Mouse (Mus musculus) thymus, postnatal 4 days (tissue): ENCODE measurements around the gene Dcakd.

ENCODE experiments used
- DNase-seq: peaks from one replicate; pipeline ENCODE4 v3.0.0; 2021

The Dcakd gene

DNA sequence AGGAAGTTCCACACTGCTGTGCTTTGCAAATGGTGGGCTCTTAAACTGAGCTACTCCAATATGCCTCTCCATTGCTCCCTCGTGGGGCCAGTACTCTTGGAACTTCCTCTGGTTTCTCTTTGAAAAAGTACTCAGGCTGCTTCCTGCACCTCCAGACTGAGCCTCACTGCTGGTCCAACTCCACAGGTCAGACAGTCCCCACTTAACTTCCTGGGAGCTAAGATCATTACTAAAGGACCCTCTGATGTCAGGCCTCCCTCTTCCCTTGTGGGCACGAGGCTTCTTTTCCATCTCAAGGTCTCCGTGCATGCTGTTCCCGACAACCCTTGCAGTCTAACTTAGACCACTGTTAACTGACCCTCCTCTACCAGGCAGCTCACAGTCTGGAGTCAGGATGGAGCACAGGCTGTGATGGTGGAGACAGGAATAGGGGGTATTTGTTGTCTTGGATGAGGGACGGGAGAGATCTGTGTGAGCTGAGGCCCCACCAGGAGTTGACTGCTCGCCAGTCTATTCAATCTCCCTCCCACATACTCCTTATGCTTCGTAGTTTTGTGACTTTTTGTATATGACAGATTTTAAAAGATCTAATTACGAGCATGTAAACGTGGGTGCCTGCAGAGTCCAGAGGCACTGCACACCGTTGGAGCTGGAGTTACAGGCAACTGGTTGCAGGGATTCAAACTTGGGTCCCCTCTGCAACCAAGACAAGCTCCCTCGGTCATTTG is 22.7 kb downstream of the Dcakd start:
- DNase-seq: no peak

DNA sequence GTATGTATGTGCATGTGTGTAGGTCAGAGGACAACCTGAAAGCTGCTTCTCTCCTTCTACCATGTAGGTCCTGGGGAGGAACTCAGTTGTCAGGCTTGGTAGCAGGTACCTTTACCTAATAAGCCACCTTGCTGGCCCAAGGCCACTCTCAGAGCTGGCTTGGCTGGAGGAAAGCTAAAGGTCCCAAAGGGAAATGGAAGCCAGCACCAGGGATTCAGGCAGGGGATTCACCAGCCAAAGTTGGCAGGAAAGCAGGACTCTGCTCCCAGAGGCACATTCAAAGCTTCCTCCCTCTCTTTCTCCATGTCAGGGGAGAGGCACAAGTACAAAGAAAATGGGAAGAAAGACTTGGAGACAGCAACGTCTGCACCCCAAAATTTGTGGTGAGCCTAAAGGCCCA is 23.3 kb downstream of the Dcakd start:
- no peak for DNase-seq

DNA sequence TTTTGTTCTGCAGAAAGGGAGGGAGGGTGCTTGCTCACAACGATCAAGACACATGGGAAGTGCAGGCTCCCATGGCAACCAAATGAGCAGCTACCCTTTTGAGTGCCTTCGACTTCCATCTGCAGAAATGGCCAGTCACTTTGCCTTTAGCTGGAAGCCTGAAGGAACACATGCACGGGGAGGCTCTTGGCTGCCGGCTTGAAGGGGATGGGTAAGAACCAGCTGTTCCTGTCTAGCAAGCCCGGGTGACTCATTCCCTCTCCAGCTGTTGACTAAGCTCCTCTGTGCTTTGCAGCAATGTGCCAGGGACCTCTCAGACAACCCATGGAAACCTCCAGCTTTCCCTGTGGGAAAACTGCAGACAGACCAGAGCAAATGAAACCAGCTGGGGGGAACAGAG is 24.9 kb downstream of the Dcakd start:
- DNase-seq: no peak

DNA sequence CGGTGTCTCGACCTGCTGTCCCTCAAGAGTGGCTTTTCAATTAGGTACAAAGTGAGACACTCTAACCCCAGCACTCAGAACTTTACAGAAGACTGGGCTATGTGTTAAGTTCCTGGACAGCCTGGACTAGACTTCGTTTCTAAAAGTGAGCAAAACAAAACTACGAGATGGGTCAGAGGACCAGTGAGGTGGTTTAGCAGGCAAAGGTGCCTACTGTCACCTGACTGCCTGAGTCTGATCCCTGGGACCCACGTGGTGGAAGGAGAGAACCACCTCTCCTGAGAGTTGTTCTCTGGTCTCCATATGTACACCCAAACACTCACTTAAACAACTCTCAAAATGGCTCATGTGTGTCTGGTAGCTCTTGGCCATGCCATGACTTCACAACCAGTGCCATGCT is 27.1 kb downstream of the Dcakd start:
- no peak for DNase-seq

DNA sequence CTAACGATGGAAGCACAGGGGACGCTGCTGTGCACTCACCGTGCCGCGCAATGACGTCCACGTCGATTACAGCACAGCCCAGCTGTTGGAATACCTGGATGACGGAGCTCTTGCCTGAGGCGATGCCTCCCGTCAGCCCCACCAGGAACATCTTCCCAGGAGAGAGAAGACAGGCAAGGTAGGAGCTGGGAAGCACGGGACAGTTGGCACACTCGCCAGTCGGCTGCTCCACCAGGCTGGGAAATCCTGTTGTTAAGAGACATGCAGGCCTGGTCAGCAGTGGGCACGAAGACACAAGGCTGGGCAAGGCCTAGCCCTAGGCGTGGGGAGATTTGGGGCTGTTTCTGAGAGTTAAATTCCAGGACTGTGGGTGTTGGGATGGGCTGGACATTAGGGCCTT is 28.0 kb downstream of the Dcakd start:
- no peak for DNase-seq

DNA sequence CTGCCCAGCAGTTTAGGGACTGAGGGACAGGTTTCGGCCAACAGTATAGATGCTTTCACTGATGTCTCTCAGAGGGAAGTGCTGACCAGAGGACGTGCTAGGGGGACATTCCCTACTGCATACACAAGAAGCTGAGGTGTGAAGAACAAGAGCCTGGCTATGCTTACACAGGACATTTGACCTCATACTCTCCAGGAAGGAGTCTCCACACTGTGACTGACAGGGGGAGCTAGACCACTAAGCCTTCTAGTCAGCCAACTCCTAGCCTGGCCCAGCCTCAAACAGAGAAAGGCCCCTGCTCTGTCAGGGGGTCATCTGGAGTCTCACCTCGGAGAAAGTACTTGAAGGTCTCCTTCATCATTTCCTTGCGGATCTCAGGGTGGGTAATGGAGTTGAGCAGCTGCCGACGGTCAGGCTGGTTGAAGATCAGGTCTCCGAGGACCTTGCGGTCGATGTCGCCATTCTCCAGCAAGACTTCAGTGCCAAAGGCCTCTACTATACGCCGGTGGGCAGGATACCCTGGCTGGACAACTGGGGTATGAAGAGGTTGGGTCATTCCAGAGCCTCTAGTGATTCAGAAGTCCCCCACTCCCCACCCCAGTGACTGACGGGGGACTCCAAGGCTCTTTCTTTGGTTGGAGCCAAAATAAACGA is 28.7 kb downstream of the Dcakd start:
- peak; percentile 38 for DNase-seq

DNA sequence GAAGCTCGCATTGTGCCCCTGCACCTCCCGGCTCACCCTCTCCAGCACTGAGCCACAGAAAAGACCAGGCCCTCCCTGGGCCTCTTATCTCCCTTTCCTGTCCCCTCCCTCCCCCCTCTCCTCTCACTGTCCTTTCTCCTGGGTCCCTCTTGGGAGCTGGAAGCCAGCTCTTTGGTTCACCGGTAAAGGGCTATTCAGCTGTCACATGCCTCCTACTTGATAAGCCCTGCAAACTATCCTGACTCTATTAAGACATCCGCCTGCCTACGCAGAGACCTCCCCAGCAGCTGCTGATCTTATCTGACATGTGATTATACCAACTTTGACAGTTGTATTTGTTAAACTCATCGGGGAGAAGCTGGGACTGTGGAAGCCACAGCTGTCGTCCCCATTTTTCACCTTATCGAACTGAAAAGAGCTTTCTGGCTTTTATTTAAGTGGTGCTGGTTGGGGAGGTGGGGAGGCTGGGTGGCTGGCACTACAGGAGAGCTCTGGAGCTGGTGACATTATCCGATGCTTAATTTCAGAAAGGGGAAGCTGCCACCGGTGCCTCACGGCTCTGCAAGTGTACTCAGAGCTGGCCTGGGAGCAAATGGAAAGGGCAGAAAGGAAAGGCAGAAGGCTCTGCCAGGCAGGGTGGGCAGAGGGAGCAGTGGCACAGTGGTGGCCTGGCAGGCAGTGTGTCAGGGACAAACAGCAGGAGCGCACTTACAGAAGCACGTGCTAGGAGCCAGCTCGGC is 29.4 kb downstream of the Dcakd start:
- peak; percentile 59 for DNase-seq

DNA sequence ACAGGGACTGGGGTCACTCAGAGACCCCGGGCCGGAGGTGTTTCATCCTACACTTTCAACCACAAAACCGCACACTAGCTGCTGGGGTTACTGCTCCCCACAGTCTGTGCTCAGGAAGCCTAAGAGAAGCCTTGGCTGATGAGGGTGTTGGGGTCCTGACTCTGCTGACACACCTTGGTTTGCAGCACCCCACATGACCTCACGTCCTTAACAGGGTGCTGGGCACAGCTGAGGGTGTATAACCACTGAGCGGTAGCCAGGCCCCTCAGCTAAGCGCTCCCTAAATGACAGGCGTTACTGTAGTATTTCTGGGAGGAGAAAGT is 29.9 kb downstream of the Dcakd start:
- peak; percentile 57 for DNase-seq

DNA sequence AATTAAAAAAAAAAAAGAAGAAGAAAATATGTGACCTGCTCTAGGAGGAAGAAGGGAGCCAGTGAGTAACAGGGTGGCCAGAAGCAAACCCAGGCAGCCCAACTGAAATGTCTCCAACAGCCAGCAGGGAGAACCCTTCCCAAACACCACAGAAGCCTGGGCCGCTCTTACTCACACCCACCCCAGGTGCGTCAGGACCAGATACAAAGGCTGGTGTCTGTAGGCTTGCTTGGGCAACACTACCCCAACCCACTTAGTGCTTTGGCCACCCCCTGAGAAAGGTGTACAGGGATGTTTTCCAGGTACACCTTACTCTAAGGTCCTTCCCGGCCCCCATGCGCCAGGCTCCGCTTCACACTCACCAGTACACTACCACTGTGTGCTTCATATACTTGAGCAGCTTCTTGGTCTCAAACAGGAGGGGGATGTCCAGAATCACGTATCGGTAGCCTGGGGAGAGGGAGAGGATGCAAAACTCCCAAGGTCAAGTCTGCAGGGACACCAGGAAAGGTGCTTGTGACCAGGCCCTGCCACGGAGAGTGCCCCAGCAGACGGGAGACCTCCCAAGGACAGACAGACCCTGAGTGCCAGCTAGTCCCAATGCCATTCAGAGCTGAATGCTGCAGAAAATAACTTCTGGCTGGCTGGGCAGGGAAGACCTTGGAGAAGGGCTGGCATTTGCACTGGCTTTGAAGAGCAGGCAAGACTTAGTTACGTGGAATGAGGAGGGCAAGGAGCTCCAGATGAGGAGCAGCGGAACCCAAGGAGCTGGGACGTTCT is 31.0 kb downstream of the Dcakd start:
- no peak for DNase-seq

DNA sequence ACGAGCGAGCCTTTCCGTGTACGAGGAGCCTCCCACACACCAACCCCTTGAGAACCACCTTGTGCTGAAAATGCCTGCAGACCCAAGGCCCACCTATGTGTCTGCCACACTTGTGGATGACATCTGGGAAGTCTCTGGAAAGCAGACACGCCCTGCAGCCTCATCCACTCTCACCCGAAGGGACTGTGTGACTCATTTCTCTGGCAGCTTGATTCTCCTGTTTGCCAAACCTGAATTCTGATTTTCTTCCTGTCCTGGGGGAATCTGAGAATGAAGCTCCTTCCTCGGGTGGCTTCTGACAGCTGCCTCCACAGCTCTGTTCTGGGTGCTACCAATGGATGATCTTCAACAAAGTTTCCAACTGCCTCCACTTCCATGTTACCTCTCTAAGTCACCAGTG is 31.7 kb downstream of the Dcakd start:
- DNase-seq: no peak

DNA sequence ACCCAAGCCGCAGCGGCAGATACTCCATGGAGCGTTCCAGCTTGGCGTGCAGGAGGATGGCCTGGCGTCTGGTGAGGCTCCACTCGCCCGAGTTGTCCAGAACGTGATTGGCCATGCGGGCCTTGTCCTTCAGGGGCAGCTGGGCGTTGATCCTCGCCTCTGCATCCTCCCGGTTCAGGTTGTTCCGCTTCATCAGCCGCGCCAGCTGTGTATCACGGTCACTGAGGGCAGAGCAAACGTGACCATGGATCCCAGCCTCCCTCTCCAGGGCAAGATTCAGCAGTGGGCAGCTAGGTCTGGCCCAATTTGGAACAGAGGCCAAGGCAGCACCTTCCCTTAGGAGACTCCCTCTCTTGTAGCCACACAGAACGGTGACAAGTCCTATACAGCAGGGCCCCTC is 33.2 kb downstream of the Dcakd start:
- DNase-seq: no peak

DNA sequence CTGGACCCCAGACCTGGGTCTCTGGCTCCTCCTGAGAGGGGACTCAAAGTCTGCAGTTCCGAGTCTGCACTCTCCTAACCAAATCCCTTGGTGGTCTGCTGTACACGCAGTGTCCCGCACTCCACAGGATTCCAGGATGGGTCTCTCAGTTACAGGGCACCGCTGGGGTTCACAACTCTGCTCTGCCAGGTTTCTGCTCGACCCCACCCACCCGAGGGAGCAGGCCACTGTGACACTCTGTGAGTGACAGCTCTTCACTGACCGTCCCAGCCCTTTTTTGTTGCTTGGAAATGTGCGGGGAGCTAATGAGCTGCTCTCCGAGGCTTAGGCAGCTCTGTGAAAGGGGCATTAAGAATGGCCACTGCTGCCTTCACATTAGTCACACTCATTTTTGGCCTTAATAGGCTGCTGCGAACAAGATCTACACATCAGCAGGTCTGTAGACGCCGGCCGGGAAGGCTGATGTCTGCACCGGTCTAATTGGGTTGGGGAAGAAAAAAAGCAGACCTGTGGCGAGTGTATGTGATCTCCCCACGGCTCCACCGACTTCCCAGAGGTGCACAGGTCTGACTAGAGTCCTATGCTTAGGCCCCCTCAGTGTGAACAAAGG is 34.6 kb downstream of the Dcakd start:
- no peak for DNase-seq

DNA sequence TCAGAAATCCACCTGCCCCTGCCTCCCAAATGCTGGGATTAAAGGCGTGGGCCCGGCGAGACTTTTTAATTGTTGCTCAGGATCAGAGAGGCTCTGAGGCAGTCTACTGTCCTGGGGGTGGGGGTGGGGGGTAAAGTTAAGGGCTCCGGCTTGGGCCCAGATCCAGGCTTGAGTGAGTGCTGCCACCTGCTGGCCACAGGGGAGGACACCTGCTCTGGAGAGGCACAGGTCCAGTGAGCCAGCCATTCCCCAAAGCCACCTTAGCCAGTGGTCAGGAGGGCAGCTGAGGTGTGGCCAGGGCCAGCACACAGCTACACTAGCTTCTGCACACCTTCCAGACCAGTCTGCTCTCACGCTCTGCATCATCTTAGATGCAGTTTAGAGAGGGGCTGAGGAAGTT is 35.2 kb downstream of the Dcakd start:
- peak; percentile 91 for DNase-seq

DNA sequence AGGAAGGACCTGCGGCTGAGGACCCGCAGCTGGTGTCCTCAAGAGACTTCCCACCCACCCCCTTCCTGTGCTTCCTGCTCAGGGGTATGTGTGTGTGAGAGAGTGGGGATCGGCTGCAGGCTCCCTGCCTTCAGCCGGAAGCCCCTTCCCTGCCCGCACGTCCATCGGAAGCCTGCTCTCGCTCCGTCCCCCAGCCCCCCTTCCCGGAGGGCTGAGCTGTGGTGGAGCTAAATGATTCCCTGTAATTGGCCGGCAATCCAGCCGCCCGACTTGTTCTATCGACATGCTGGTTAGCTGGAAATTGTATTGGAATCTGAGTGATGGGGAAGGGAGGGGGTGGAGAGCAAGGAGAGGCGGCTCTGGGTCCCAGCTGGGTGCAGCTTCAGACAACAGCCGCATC is 36.5 kb downstream of the Dcakd start:
- DNase-seq: no peak

DNA sequence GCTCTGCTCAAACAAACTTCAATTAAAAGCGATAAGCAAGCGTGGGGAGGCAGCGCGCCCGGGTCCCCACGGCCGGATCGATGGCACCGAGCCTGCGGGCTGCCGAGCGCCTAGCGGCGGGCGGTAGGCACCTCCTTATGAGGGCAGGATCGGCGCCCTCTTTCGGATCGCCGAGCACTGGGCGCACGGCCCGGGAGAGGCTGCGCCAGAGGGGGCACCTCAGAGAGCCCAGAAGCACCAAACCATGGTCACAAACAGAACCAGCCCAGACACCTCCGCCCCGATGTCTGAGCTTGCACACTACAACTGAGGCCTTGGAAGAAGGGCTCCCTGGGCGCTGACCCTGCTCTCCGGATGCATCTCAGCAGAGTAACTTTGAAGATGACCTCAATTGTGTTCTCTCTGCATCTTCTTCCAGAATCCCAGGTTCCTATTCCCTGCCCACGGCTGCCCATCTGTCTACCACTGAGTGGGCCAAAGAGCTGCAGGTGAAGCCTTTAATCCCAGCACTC is 37.9 kb downstream of the Dcakd start:
- peak; percentile 77 for DNase-seq

DNA sequence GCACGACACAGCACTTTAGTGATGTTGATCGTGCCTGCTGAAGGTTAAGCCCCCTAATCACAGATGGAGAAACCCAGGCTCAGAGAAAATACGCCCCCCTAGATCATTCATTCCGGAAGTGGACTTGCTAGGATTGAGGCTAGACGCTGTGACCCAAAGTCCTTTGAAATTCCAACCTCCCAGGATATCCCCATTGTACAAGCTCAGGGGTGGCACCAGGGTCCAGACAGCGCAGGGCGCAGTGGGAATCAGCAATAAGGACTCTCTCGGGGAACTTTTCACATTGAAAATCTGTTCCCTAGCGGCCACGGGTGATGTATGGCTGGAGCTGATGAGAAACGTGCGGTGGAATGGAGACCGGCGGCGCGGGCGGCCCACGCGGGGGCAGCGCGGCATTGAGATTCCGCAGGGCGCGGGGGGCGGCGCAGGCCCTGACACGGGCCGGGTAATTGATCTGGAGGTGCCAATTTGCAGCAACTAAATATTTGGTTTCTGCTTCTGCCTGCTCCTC is 38.4 kb downstream of the Dcakd start:
- DNase-seq: no peak

DNA sequence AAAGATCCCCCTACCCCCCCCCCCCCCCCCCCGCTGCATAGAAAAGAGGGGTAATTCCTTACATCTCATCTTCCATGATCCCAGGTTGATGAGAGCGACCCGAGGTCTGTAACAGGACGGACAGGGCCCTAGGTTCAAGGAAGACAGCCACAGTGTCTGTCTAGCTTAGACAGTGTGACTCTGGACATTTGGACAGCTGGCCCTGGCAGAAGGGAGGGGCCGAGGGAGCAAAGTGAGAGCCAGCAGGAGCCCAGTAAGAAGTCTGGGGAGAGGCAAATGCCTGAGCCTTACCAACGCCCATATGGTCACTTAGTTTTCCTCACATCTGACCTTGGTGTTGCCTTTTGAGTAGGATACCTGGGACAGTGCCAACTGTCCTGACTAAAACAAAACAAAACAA is 43.0 kb downstream of the Dcakd start:
- no peak for DNase-seq

DNA sequence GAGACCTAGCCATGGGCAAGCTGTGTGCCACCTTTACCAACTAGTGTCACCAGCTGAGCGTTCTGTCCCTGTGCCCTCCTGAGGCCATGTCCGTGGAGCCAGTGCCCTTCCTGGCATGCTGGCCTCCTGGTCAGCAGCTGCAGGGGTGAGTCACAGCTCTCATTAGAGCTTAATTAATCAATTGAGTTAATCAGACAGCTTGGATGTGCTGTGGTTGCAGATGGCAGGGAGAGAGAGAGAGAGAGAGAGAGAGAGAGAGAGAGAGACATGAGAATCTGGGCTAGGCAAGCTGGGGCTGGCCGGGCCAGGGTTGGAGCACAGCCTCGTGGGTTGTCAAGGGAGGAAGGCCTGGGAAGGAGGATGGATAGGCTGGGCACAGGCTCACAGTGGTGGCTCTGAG is 43.5 kb downstream of the Dcakd start:
- DNase-seq: no peak

DNA sequence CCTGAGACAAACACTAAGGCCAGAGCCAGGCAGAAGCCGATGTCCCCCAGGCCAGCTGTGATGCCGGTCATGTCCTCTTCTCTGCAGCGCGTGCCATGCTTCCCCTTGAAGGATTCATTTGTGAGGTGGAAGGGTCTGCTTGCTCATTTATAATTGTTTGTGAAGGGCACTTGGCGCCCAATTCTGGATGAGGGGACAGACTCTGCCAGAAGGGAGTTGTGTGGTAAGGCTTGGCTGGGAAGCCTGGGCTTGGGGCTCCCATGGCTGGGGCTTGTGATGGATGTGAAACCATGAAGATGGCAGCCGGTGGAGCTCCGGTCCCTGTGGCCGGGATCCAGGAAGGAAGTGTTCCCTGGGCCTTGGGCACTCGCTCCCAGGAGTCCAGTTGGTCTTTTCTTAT is 44.0 kb downstream of the Dcakd start:
- DNase-seq: no peak

DNA sequence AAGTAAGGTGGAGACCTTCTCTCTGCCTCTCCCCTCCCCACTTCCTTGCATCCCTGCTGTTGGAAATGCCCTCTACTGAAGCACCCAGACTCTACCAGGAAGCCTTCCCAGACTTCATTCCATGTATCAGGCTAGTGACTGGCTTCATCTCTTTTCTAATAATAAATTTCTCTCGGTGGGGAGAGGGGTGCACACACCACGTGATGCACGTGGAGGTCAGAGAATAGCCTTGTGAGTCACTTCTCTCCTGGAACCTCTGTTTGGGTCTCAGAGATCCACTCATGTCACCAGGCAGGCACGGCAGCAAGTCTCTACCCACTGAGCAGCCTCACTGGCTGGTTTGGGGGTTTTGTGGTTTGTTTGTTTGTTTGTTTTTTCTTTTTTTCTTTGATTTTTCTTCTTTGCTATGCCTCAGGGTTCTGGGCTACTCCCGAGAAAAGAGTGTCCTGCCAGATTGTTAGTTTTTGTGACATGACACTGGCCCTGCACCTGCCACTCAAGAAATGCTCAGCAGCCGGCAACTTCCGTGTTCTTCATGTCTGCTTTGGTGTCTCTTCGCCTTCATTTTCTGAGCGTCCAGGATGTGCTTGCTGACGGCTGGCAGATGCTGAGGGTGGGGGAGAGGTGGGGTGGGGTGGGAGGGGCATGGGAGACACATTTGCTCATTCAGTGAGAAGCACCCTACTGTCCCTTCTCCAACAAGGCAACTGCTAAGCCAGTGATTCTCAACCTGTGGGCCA is 46.8 kb downstream of the Dcakd start:
- DNase-seq: peak; percentile 53

DNA sequence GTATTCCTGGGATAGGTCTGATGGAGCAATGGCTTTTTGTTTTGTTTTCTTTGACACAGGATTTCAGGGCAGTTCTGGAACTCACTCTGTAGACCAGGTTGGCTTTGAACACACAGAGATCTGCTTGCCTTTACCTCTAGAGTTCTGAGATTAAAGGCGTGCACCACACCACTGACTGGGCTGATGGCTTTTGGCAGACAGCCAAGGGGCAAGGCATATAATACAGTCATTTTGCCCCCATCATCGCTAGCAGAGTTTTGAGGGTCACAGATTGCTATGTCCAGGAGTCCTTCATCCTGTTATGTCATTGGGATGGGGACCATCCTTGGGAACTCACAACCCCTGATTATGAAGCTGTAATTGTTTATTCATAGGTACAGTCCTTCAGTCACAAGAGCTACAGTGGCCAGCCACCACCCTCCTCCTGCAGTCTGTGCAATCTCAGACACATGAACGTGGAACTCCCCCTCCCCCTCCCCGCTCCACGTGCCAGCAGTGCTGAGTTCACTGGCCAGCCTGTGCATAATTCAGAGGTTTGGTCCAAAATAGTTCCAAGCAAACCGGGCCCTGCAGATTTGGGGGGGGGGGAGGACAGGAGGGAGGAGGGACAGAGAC is 50.0 kb downstream of the Dcakd start:
- DNase-seq: no peak
